Mouse (Mus musculus) CH12.LX (cell line): ENCODE data around the gene Madd. TPM values are rescaled to one million over a fixed set of nuclear protein-coding genes. Genes with fewer than 3 reads are reported as not detected.

ENCODE experiments used
- DNase-seq: peaks from one replicate; pipeline ENCODE4 v3.0.0-alpha.2; 2013; ENCODE audit errors: extremely low read depth
- H3K27ac ChIP-seq: 2 replicates; pipeline ENCODE4 v1.5.1; 2012; ENCODE audit warnings: low read depth, mild to moderate bottlenecking, control low read depth, moderate library complexity; ENCODE audit not compliant: insufficient read depth
- H3K27me3 ChIP-seq: replicated peaks from 2 replicates; pipeline ENCODE3; 2012; ENCODE audit warnings: inconsistent platforms
- H3K36me3 ChIP-seq, 2 experiments: replicated peaks in 1 of 2; 2 replicates each; pipeline versions ENCODE3 to v1.6.1; 2012; ENCODE audit warnings: inconsistent platforms in 1 of 2, low read length in 1 of 2, mild to moderate bottlenecking in 1 of 2, mixed read lengths in 1 of 2, moderate library complexity in 1 of 2; ENCODE audit not compliant: control insufficient read depth in 1 of 2, insufficient read depth in 1 of 2
- H3K4me1 ChIP-seq, 2 experiments: 2 replicates each; pipeline ENCODE4 v1.6.1; 2012; ENCODE audit warnings: inconsistent platforms in 1 of 2, moderate library complexity in 1 of 2; ENCODE audit not compliant: insufficient read depth in 2 of 2, control insufficient read depth in 1 of 2
- H3K4me2 ChIP-seq: 2 replicates; pipeline ENCODE4 v1.6.1; 2012; ENCODE audit warnings: low read depth, mild to moderate bottlenecking, control low read depth; ENCODE audit not compliant: poor library complexity, insufficient read depth, severe bottlenecking
- H3K4me3 ChIP-seq, 3 experiments: fragments of 150-350 bp in 1 of 3; sonication (generic) in 1 of 3; replicated peaks in 1 of 3; 2 replicates each; pipeline versions ENCODE3 to v1.5.1; 2011 to 2012; ENCODE audit warnings: low read depth in 2 of 3, low read length in 2 of 3, mild to moderate bottlenecking in 2 of 3, moderate library complexity in 2 of 3, control low read depth in 1 of 3, improper control_type of control experiment in 1 of 3, inconsistent platforms in 1 of 3, mixed read lengths in 1 of 3; ENCODE audit not compliant: poor library complexity in 1 of 3
- H3K79me2 ChIP-seq: replicated peaks from 2 replicates; pipeline ENCODE4 v1.6.1; 2012; ENCODE audit warnings: mild to moderate bottlenecking, moderate library complexity; ENCODE audit not compliant: control insufficient read depth, poor library complexity, insufficient read depth, severe bottlenecking; ENCODE audit errors: extremely low read depth
- H3K9ac ChIP-seq: 2 replicates; pipeline ENCODE4 v1.6.1; 2012; ENCODE audit warnings: low read depth, mild to moderate bottlenecking, control low read depth, moderate library complexity; ENCODE audit not compliant: insufficient read depth
- H3K9me3 ChIP-seq: replicated peaks from 2 replicates; pipeline ENCODE3; 2012; ENCODE audit warnings: low read length, inconsistent platforms, mixed read lengths
- BHLHE40 ChIP-seq: IDR thresholded peaks from 2 replicates; pipeline ENCODE4 v1.6.1; 2011; ENCODE audit warnings: mild to moderate bottlenecking, low read depth, low read length, improper control_type of control experiment
- CHD2 ChIP-seq: IDR thresholded peaks from 2 replicates; pipeline ENCODE4 v1.6.1; 2011; ENCODE audit warnings: low read length, improper control_type of control experiment
- CTCF ChIP-seq, 2 experiments: IDR thresholded peaks in 1 of 2; conservative IDR thresholded peaks in 1 of 2; 2 replicates each; pipeline ENCODE4 v1.5.1; 2011 to 2012; ENCODE audit warnings: low read depth in 2 of 2, low read length in 2 of 2, improper control_type of control experiment in 1 of 2, inconsistent platforms in 1 of 2, mild to moderate bottlenecking in 1 of 2, moderate library complexity in 1 of 2
- ETS1 ChIP-seq: conservative IDR thresholded peaks from 2 replicates; pipeline ENCODE4 v1.6.1; 2012; ENCODE audit warnings: low read depth, mild to moderate bottlenecking, inconsistent platforms, low read length, improper control_type of control experiment, moderate library complexity
- GABPA ChIP-seq: IDR thresholded peaks from 2 replicates; pipeline ENCODE4 v1.6.1; 2012; ENCODE audit warnings: low read depth, low read length, improper control_type of control experiment, inconsistent platforms; ENCODE audit not compliant: insufficient replicate concordance
- HCFC1 ChIP-seq: IDR thresholded peaks from 2 replicates; pipeline ENCODE4 v1.6.1; 2012; ENCODE audit warnings: low read depth, mild to moderate bottlenecking, inconsistent platforms, low read length, improper control_type of control experiment
- JUN ChIP-seq: IDR thresholded peaks from 2 replicates; pipeline ENCODE4 v1.6.1; 2011; ENCODE audit warnings: low read depth, mild to moderate bottlenecking, low read length, improper control_type of control experiment, moderate library complexity; ENCODE audit not compliant: insufficient read depth
- MAX ChIP-seq: IDR thresholded peaks from 2 replicates; pipeline ENCODE4 v1.6.1; 2011; ENCODE audit warnings: low read length, improper control_type of control experiment
- MAZ ChIP-seq: IDR thresholded peaks from 2 replicates; pipeline ENCODE4 v1.6.1; 2012; ENCODE audit warnings: low read depth, mild to moderate bottlenecking, inconsistent platforms, low read length, improper control_type of control experiment, moderate library complexity
- MEF2A ChIP-seq: IDR thresholded peaks from 2 replicates; pipeline ENCODE4 v1.6.1; 2014; ENCODE audit warnings: low read depth, mild to moderate bottlenecking, inconsistent platforms, low read length, improper control_type of control experiment, borderline replicate concordance
- MXI1 ChIP-seq: IDR thresholded peaks from 2 replicates; pipeline ENCODE4 v1.6.1; 2011; ENCODE audit warnings: mild to moderate bottlenecking, low read depth, low read length, improper control_type of control experiment
- NELFE ChIP-seq: IDR thresholded peaks from 2 replicates; pipeline ENCODE4 v1.6.1; 2011; ENCODE audit warnings: low read depth, low read length, improper control_type of control experiment
- NRF1 ChIP-seq: IDR thresholded peaks from 2 replicates; pipeline ENCODE4 v1.6.1; 2014; ENCODE audit warnings: low read depth, mild to moderate bottlenecking, inconsistent platforms, low read length, improper control_type of control experiment, moderate library complexity
- PAX5 ChIP-seq: IDR thresholded peaks from 2 replicates; pipeline ENCODE4 v1.6.1; 2012; ENCODE audit warnings: low read length, inconsistent platforms, mixed read lengths
- POLR2A ChIP-seq: IDR thresholded peaks from 2 replicates; pipeline ENCODE4 v1.6.1; 2011; ENCODE audit warnings: low read depth, mild to moderate bottlenecking, improper control_type of control experiment, low read length
- POLR2AphosphoS2 ChIP-seq: IDR thresholded peaks from 2 replicates; pipeline ENCODE4 v1.6.1; 2011; ENCODE audit warnings: low read depth, low read length, improper control_type of control experiment
- RAD21 ChIP-seq: IDR thresholded peaks from 2 replicates; pipeline ENCODE4 v1.6.1; 2011; ENCODE audit warnings: low read depth, mild to moderate bottlenecking, low read length, improper control_type of control experiment, moderate library complexity
- RCOR1 ChIP-seq: conservative IDR thresholded peaks from 2 replicates; pipeline ENCODE4 v1.6.1; 2012; ENCODE audit warnings: low read depth, mild to moderate bottlenecking, inconsistent platforms, low read length, improper control_type of control experiment
- TBP ChIP-seq: conservative IDR thresholded peaks from 2 replicates; pipeline ENCODE4 v1.6.1; 2011; ENCODE audit warnings: low read depth, low read length, improper control_type of control experiment
- TCF12 ChIP-seq: IDR thresholded peaks from 2 replicates; pipeline ENCODE4 v1.6.1; 2014; ENCODE audit warnings: low read depth, mild to moderate bottlenecking, inconsistent platforms, low read length, improper control_type of control experiment
- USF1 ChIP-seq: IDR thresholded peaks from 2 replicates; pipeline ENCODE4 v1.6.1; 2014; ENCODE audit warnings: low read depth, mild to moderate bottlenecking, inconsistent platforms, low read length, improper control_type of control experiment
- USF2 ChIP-seq: conservative IDR thresholded peaks from 2 replicates; pipeline ENCODE4 v1.6.1; 2011; ENCODE audit warnings: low read depth, low read length, improper control_type of control experiment
- ZC3H11A ChIP-seq: IDR thresholded peaks from 2 replicates; pipeline ENCODE4 v1.6.1; 2012; ENCODE audit warnings: low read depth, mild to moderate bottlenecking, inconsistent platforms, low read length, improper control_type of control experiment
- ZMIZ1 ChIP-seq: IDR thresholded peaks from 2 replicates; pipeline ENCODE4 v1.6.1; 2012; ENCODE audit warnings: low read depth, mild to moderate bottlenecking, inconsistent platforms, low read length, improper control_type of control experiment
- dilution Hi-C: fragments of 300-500 bp; cut with MboI; formaldehyde crosslinking; loops from 2 replicates; pipeline ENCODE4 v1.14.3; 2020; ENCODE audit warnings: low sequenced_read_pairs; ENCODE audit not compliant: extremely low pct_unique_long_range_greater_than_20kb, extremely low pct_ligation_motif_present
- in situ Hi-C: fragments of 300-500 bp; cut with MboI; formaldehyde crosslinking; loops from 3 replicates; pipeline ENCODE4 v1.14.3; 2019; ENCODE audit warnings: low sequenced_read_pairs, low pct_ligation_motif_present, low pct_unique_long_range_greater_than_20kb, mixed read lengths
- polyA plus RNA-seq: library from polyadenylated mRNA; unstranded; fragments of >175 nt; gene quantifications from 2 replicates; pipeline ENCODE4 v1.2.1, GENCODE M21; 2012; ENCODE audit warnings: low read depth; ENCODE audit not compliant: insufficient read length
- total RNA-seq, 2 experiments: library from RNA; depleted of rRNA; stranded (reverse); fragments of 300-350 nt in 1 of 2; fragments of >200 nt in 1 of 2; gene quantifications; 2 replicates each; pipeline ENCODE4 v1.2.3; 2012 to 2014

The Madd gene
- total and polyA plus RNA-seq, 3 experiments: 4.8 to 15.6 (median 14.6) TPM

DNA sequence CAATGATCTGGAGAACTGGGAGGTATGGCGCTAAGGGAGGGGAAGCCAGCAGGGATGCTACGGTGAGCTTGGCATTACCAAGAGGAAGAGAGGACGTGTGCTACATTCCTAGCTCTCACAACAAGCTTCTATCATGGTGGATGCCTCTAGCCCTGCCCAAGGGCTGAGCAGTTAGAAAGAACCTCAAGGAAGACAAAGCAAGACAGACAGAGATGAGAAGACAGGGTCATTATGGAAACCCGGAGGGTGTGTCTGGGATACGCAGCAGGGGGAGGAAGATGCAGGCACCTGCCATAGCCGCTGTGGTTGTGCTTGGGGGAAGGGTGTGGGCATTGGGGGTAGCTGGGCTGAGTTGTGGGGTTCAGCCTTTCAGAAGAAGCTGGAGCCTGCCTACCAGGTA lies 60.1 kb downstream of the Madd start:
- Histone ChIP-seq H3K79me2 (no peaks in the 10 kb centered on the region), H3K9me3 (no peaks in the 10 kb centered on the region), H3K36me3 (peaks cover 0 to 24% of the 10 kb centered on the region in 2 experiments), H3K27me3 (no peaks in the 10 kb centered on the region), H3K4me3 (no peak overlapping the region), H3K4me1 (peaks cover 0 to 3% of the 10 kb centered on the region in 2 experiments; a peak in 1 of 4 replicates)
- no peak for DNase-seq
- in situ Hi-C loops: no loop called here
- dilution Hi-C loops: no loop called here
- TF ChIP-seq POLR2AphosphoS2 (no peak), HCFC1 (no peak), USF1 (no peak), CTCF (conservative IDR thresholded peaks at IDR 0.05 in 1 of 2, IDR thresholded peaks at IDR 0.05 in 1 of 2; ENCODE audit: low read depth in 2 of 2, low read length in 2 of 2) (no peak), NELFE (no peak), BHLHE40 (no peak), MAX (no peak), POLR2A (no peak), ETS1 (no peak), NRF1 (no peak), ZC3H11A (no peak), USF2 (no peak), TBP (no peak), JUN (no peak)
- TF ChIP-seq, all 38 proteins: peak for 0
- Histone ChIP-seq H3K4me2 (no peak overlapping the region), H3K27ac (no peak overlapping the region), H3K9ac (no peak overlapping the region)

DNA sequence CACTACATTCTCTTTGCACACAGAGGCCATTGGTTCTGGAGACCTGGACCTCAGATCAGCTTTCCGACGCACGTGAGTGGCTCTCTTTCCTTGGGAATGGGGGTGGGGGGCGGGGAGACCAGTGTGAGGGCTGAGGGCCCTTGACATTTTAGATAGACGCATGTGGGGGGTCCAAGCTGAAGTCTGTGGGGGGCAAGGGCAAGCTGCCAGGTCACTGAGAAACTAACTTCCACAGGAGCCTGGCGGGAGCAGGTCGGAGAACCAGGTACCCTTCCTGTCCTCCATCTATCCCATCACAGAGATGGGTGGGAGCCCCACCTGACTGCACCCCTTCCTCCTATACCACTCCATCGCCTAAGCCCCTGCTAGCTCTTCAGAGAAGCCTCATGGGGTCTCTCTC lies 62.1 kb downstream of the Madd start:
- no peak for TF ChIP-seq RCOR1
- TF ChIP-seq MEF2A: no peak
- TF ChIP-seq USF1: no peak
- no peak for TF ChIP-seq USF2
- no peak for TF ChIP-seq POLR2AphosphoS2
- no peak for TF ChIP-seq PAX5
- TF ChIP-seq TCF12: no peak
- no peak for TF ChIP-seq MXI1
- no peak for TF ChIP-seq NRF1
- no peak for TF ChIP-seq CTCF (conservative IDR thresholded peaks at IDR 0.05 in 1 of 2, IDR thresholded peaks at IDR 0.05 in 1 of 2; ENCODE audit: low read depth in 2 of 2, low read length in 2 of 2)
- TF ChIP-seq NELFE: no peak
- no peak for TF ChIP-seq CHD2
- no peak for TF ChIP-seq TBP
- no peak for TF ChIP-seq RAD21
- TF ChIP-seq MAZ: no peak
- no peak for TF ChIP-seq ZMIZ1
- TF ChIP-seq GABPA: no peak
- no peak for TF ChIP-seq JUN
- Histone ChIP-seq H3K27me3 (no peaks in the 10 kb centered on the region), H3K27ac (no peak overlapping the region), H3K4me3 (no peak overlapping the region), H3K9me3 (no peaks in the 10 kb centered on the region), H3K36me3 (peaks cover 2 to 41% of the 10 kb centered on the region in 2 experiments), H3K4me1 (peaks cover 0 to 3% of the 10 kb centered on the region in 2 experiments; a peak in 1 of 4 replicates), H3K4me2 (no peak overlapping the region), H3K79me2 (no peaks in the 10 kb centered on the region), H3K9ac (no peak overlapping the region)
- in situ Hi-C loops: no loop called here
- dilution Hi-C loops: no loop called here
- DNase-seq: no peak
